Mouse (Mus musculus) urinary bladder, adult 2 months (tissue): ENCODE data around the gene Habp2. TPM values are rescaled to one million over a fixed set of nuclear protein-coding genes. Genes with fewer than 3 reads are reported as not detected.

Experiments
- DNase-seq: peaks from one replicate; pipeline ENCODE4 v3.0.0; 2022; ENCODE audit warnings: low spot score
- polyA plus RNA-seq: library from polyadenylated mRNA; depleted of rRNA; stranded (reverse); fragments of >200 nt; gene quantifications from 2 replicates; pipeline ENCODE4 v1.2.3, GENCODE M21; 2012; rRNA removed

Habp2 gene
- polyA plus RNA-seq: 0.10 TPM in 1 of 2 replicates, not detected in the other

GRCm38 (mm10) chr19:56286866-56287265 lies at the start of gene Habp2:
Gene Habp2 (plus strand): TSS chr19:56287137.
- DNase-seq: no peak

- no peak for DNase-seq
These were observed 48.4 kb upstream of the Habp2 start for GRCm38 (mm10) chr19:56238501-56238900.

- DNase-seq: no peak
These were observed 41.7 kb upstream of the Habp2 start for GRCm38 (mm10) chr19:56245201-56245600.

DNA sequence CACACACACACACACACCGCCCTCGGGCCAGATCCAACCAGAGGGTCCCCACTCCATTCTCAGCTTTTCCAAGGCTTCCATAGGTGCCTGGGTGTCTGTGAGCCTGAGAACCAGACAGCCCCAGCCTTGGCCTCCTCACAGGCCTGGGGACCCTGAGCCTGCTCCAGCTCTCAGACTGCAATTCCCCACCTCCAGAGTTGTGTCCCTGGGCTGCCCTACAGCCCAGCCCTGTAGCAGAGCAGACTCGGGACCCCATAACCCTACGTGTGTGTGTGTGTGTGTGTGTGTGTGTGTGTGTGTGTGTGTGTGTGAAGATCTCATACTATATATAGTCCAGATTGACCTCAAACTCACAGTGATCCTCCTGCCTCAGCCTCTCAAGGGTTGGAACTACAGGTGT lies 34.1 kb upstream of the Habp2 start:
- no peak for DNase-seq

- DNase-seq: no peak
These were observed 33.7 kb upstream of the Habp2 start for GRCm38 (mm10) chr19:56253271-56253670.

GRCm38 (mm10) chr19:56254751-56255150 lies 32.2 kb upstream of the Habp2 start:
- DNase-seq: no peak

- DNase-seq: no peak
These were observed 31.4 kb upstream of the Habp2 start for GRCm38 (mm10) chr19:56255506-56255905.

DNA sequence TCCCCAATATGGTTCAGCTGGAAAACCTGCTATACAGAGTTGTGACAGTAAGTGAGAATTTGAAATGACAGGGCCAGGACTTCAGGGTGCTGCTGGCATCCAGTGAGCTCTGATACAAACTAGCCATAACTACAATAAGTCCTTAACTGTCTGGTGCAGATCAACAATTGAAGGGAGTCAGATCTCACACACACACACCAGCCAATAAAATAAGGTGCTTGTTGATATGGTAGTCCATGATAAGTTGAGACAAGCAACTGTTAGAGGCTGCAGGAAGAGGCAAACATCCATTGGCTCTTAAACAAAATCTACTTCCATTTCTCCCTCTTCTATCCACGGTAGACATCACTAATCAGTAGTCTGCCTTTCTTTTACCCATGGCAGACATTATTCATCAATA lies 30.7 kb upstream of the Habp2 start:
- no peak for DNase-seq

DNA sequence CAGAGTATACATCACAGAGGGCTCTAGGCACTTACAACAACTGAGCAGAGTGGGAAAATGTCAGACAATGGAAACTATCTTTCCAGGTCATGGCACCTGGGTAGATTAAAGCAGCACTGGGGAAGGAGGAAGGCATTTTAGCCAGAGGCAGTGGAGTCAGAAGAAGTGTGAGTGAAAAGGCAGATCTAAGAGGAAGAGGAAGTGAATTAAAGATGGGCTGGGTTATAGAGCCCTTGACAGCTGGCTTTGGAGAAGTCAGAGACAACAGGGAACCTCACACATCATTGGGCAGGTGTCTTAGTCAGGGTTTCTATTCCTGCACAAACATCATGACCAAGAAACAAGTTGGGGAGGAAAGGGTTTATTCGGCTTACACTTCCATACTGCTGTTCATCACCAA lies 30.2 kb upstream of the Habp2 start:
- DNase-seq: no peak

- no peak for DNase-seq
These were observed 23.2 kb upstream of the Habp2 start for GRCm38 (mm10) chr19:56263696-56264095.

DNA sequence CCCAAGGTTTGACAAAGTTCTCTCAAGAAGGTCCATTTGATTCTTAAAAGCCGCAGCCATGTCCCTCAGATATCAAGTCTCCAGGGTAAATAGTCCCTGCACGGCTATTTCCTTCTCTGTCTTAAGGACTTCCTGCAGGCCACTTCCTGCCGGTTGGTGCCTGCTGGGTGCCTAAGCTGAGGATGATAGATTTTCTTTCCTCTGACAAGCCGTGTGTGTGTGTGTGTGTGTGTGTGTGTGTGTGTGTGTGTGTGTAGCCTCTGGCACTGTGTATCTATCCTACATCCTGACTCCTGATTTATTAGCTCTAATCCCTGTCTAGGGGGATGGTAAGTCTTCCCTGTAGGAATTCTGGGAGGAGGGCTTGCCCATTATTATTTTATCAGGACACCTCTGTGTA lies 22.8 kb upstream of the Habp2 start:
- no peak for DNase-seq

GRCm38 (mm10) chr19:56265149-56265548 lies 21.8 kb upstream of the Habp2 start:
- DNase-seq: no peak

DNA sequence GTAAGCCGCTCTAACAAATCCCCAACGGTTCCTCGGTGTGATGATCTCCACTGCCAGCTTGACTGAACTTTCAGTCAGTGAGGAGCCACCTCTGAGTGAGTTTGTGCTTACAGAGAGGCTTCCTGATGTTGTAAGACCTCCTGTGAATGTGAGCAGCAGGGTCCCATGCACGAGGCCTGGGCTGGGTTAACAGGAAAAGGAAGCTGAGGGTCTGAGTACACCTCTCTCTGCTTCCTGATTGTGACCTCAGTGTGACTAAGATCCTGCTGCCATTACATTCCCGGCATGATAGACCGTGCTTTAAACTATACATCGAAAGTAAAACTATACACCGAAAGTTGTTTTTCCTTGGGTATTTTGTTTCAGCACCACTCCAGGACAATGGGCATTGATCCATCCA lies 14.9 kb upstream of the Habp2 start:
- no peak for DNase-seq

DNA sequence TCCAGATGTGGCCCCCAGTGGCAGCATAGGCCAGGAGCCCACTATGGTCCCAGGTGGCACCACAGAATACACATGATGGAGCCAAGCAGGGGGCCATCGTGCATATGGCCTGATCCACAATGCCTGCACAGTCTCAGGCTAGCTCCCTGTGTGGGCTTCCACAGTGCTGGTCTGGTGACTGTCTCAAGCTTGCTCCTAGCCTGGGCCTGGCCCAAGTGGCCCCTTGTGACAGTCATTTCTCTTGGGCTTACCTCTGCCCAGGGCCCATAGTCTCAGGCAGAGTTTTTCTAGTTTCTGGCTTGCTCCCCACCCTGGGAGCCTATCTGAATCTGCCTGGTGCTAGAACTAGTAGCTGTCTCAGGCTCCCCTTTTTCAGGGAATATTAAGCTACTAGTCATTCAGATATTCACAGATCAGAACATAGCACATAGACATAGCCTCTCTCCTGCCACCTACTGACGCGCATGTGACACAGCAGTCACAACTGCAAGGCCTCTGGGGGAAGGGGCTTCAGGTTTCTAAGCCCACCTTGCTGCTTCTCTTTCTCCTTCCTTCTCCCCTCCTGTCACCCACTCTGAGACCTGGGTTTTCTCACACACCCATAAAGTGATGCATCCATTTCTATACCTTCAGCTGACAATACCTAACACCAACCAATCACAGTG lies 9.7 kb upstream of the Habp2 start:
- no peak for DNase-seq

- DNase-seq: no peak
These were observed 9.0 kb upstream of the Habp2 start for GRCm38 (mm10) chr19:56277951-56278350.

DNA sequence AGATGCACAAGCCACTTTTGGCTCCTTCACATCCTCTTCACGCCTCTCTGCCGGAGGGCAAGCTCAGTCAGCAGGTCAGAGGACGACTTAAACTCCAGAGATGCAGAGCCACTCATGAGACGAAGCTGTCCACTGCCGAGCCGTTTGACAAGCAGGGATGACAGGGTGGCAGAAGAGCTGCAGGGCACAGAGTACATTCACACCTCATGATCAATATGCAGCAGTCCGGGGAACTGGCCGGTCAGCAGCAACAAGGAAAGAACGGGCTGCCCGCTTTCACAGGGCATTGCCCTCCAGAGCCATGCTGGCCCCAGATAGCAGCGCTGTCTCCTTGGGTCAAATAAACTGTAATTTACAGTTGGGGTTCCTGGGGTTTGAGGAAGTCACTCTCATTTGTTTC lies 8.6 kb upstream of the Habp2 start:
- no peak for DNase-seq

GRCm38 (mm10) chr19:56285222-56285621 lies 1.7 kb upstream of the Habp2 start:
- no peak for DNase-seq

- no peak for DNase-seq
These were observed 837 bp downstream of the Habp2 start for GRCm38 (mm10) chr19:56287580-56288367.

GRCm38 (mm10) chr19:56288436-56288835 lies 1.5 kb downstream of the Habp2 start:
- no peak for DNase-seq

DNA sequence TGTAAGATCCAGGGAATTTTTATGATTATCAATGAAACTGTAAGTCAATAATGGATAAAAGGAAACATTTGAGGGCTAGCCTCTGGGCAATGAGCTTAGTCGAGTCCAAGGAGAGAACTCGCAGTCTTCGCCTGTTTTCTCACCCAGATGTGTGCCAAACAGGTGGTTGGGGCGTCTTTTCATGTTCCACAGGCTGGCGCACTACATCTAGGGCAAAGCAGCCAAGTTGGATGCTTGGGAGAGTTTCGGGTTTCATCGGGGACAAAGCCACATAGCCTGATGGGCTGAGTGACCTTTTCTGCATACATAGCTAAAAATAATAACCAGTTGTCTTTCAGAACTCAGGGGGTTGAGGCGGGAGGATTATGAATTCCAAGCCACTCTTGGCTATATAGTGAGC lies 2.7 kb downstream of the Habp2 start:
- no peak for DNase-seq

GRCm38 (mm10) chr19:56291898-56292297 lies 5.0 kb downstream of the Habp2 start:
- no peak for DNase-seq

- no peak for DNase-seq
These were observed 5.4 kb downstream of the Habp2 start for GRCm38 (mm10) chr19:56292335-56292734.

GRCm38 (mm10) chr19:56294654-56295399 lies 7.9 kb downstream of the Habp2 start:
- peak; percentile 58 for DNase-seq
